ENCODE assay signal across 8 mouse cellular contexts in genomic region chr12:21778308-21778707, GRCm38 (mm10).
DNase-seq lines count a peak whose midpoint lies in the region; ATAC-seq and TF ChIP-seq lines count a peak whose summit lies in the region.
"Not testable (repeated sequence)": the region's sequence is repeated elsewhere in the genome, so short reads cannot be mapped to it uniquely, and the experiment has no call there.

No protein-coding gene starts in this region.

- H3K4me1 ChIP-seq in forebrain, embryonic 10.5 days; heart, embryonic 16.5 days (ENCODE audit: control insufficient read depth, insufficient read depth, low read length); intestine, embryonic 14.5 days (replicated peaks; ENCODE audit: control insufficient read depth, insufficient read depth, low read length); limb, embryonic 10.5 days; liver, embryonic 15.5 days (replicated peaks); neural tube, embryonic 11.5 days (ENCODE audit: control insufficient read depth, insufficient read depth, low read length); testis, adult 2 months (ENCODE audit: control insufficient read depth, insufficient read depth, low read length): not testable (repeated sequence)

- not testable (repeated sequence) for H3K27ac ChIP-seq in forebrain, embryonic 10.5 days; heart, embryonic 16.5 days (ENCODE audit: low read length); intestine, embryonic 14.5 days (ENCODE audit: low read depth); limb, embryonic 10.5 days; liver, embryonic 15.5 days (replicated peaks); neural tube, embryonic 11.5 days (ENCODE audit: low read depth, low read length); testis, adult 2 months (ENCODE audit: control insufficient read depth, insufficient read depth, low read depth, low read length)

- H3K4me2 ChIP-seq in heart, embryonic 16.5 days (ENCODE audit: low read depth, low read length) = peak overlapping the region; percentile 56
- peak overlapping the region; percentile 22; the same call in 1 of the 2 replicates for H3K4me2 ChIP-seq in intestine, embryonic 14.5 days (ENCODE audit: low read length)
- H3K4me2 ChIP-seq in liver, embryonic 15.5 days = peak overlapping the region; percentile 54
- not testable (repeated sequence) for H3K4me2 ChIP-seq in neural tube, embryonic 11.5 days (ENCODE audit: low read depth)

- TF ChIP-seq CTCF in testis, adult 2 months (IDR thresholded peaks at IDR 0.05; ENCODE audit: control insufficient read depth, insufficient read depth, insufficient replicate concordance, low read depth, low read length) = not testable (repeated sequence)

- DNase-seq in adrenal gland, postnatal 14 days = peak; percentile 8
- DNase-seq in forebrain, embryonic 10.5 days (ENCODE audit: extremely low spot score, low spot score); neural tube, embryonic 11.5 days (ENCODE audit: low spot score): not testable (repeated sequence)
- peak; percentile 53 for DNase-seq in intestine, embryonic 14.5 days (ENCODE audit: low spot score)
- DNase-seq in limb, embryonic 10.5 days (ENCODE audit: low spot score) = peak; percentile 29

- H3K36me3 ChIP-seq in forebrain, embryonic 10.5 days (replicated peaks); heart, embryonic 16.5 days (ENCODE audit: control insufficient read depth, insufficient read depth); intestine, embryonic 14.5 days (ENCODE audit: control insufficient read depth, insufficient read depth, low read length); limb, embryonic 10.5 days; liver, embryonic 15.5 days (replicated peaks); neural tube, embryonic 11.5 days (ENCODE audit: control insufficient read depth, insufficient read depth, low read length); testis, adult 2 months (ENCODE audit: control insufficient read depth, insufficient read depth, low read length): not testable (repeated sequence)

- peaks cover 15% of the 10 kb centered on the region for H3K9me3 ChIP-seq in forebrain, embryonic 10.5 days
- H3K9me3 ChIP-seq in heart, embryonic 16.5 days (replicated peaks; ENCODE audit: control insufficient read depth, low read length); intestine, embryonic 14.5 days (ENCODE audit: control insufficient read depth, low read length); limb, embryonic 10.5 days (replicated peaks); liver, embryonic 15.5 days (replicated peaks); neural tube, embryonic 11.5 days (ENCODE audit: control insufficient read depth, low read length): not testable (repeated sequence)

- ATAC-seq in heart, embryonic 16.5 days (replicated peaks; ENCODE audit: extremely low read depth, insufficient read depth, low FRiP score); intestine, embryonic 14.5 days (replicated peaks; ENCODE audit: low FRiP score, low TSS enrichment, low read depth); liver, embryonic 15.5 days (ENCODE audit: insufficient read depth); neural tube, embryonic 11.5 days (ENCODE audit: insufficient read depth, low FRiP score, low TSS enrichment): not testable (repeated sequence)

- not testable (repeated sequence) for TF ChIP-seq POLR2A in testis, adult 2 months (IDR thresholded peaks at IDR 0.05; ENCODE audit: control insufficient read depth, low read depth, low read length)

- peak overlapping the region; percentile 38 for H3K4me3 ChIP-seq in forebrain, embryonic 10.5 days
- peak overlapping the region; percentile 42 for H3K4me3 ChIP-seq in heart, embryonic 16.5 days (ENCODE audit: low read length)
- H3K4me3 ChIP-seq in intestine, embryonic 14.5 days (ENCODE audit: low read depth, low read length) = peak overlapping the region; percentile 24
- peak overlapping the region; percentile 43 for H3K4me3 ChIP-seq in limb, embryonic 10.5 days
- H3K4me3 ChIP-seq in liver, embryonic 15.5 days (replicated peaks) = peak overlapping the region; percentile 45
- H3K4me3 ChIP-seq in neural tube, embryonic 11.5 days (ENCODE audit: low read depth, low read length) = peak overlapping the region; percentile 13; the same call in 1 of the 2 replicates
- peak overlapping the region; percentile 51 for H3K4me3 ChIP-seq in testis, adult 2 months (ENCODE audit: control insufficient read depth, low read depth, low read length)

- H3K27me3 ChIP-seq in forebrain, embryonic 10.5 days (ENCODE audit: poor library complexity, severe bottlenecking); heart, embryonic 16.5 days (ENCODE audit: control insufficient read depth, insufficient read depth, low read length); intestine, embryonic 14.5 days (replicated peaks; ENCODE audit: control insufficient read depth, insufficient read depth, low read length); limb, embryonic 10.5 days (ENCODE audit: low read depth, poor library complexity, severe bottlenecking); liver, embryonic 15.5 days; neural tube, embryonic 11.5 days (ENCODE audit: control insufficient read depth, insufficient read depth, low read length); testis, adult 2 months (ENCODE audit: control insufficient read depth, insufficient read depth, low read length): not testable (repeated sequence)

- WGBS in forebrain, embryonic 10.5 days = 25% methylated on average over 49 of the region's 50 CpGs
- 20% methylated on average over 42 of the region's 50 CpGs for WGBS in heart, embryonic 16.5 days
- WGBS in intestine, embryonic 14.5 days = 26% methylated on average over 37 of the region's 50 CpGs
- 30% methylated on average over 50 of the region's 50 CpGs for WGBS in limb, embryonic 10.5 days
- 20% methylated on average over 50 of the region's 50 CpGs for WGBS in liver, embryonic 15.5 days (ENCODE audit: insufficient replicate concordance)
- WGBS in neural tube, embryonic 11.5 days = 22% methylated on average over 29 of the region's 50 CpGs

- H3K9ac ChIP-seq in heart, embryonic 16.5 days (ENCODE audit: low read length) = 0 out of 2 replicates have a peak overlapping the region, but pooled peaks have one; percentile 25
- not testable (repeated sequence) for H3K9ac ChIP-seq in intestine, embryonic 14.5 days (ENCODE audit: low read length); liver, embryonic 15.5 days; neural tube, embryonic 11.5 days (ENCODE audit: low read length)
